Mouse (Mus musculus): Measurements from ENCODE around the gene Gm21969. TPM values are rescaled to one million over a fixed set of nuclear protein-coding genes. Genes with fewer than 3 reads are reported as not detected.

The Gm21969 gene
- total RNA-seq, 2 experiments from 2014 or later = not detected

DNA sequence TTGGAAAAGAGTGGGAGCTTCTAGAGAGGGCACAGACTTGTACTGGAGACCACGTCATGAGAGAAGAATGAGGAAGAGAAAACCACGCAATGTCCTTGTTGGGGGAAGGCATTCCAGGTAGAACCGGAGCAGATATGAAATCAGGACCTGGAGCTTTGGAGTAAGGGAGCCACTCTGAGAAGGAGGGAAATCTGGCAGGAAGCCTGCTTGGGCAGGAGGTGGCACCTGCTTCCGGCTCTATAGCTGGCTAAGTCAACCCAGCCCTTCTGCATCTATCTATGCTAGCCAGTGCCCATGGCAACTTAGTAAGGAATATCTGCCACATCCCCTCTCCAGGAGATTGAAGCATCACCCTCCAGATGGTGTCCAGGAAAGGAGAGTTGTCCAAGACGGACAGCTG lies 103.0 kb downstream of the Gm21969 start:
- no peak for ATAC-seq (replicated peaks; ENCODE audit: low FRiP score, poor library complexity, severe bottlenecking)

DNA sequence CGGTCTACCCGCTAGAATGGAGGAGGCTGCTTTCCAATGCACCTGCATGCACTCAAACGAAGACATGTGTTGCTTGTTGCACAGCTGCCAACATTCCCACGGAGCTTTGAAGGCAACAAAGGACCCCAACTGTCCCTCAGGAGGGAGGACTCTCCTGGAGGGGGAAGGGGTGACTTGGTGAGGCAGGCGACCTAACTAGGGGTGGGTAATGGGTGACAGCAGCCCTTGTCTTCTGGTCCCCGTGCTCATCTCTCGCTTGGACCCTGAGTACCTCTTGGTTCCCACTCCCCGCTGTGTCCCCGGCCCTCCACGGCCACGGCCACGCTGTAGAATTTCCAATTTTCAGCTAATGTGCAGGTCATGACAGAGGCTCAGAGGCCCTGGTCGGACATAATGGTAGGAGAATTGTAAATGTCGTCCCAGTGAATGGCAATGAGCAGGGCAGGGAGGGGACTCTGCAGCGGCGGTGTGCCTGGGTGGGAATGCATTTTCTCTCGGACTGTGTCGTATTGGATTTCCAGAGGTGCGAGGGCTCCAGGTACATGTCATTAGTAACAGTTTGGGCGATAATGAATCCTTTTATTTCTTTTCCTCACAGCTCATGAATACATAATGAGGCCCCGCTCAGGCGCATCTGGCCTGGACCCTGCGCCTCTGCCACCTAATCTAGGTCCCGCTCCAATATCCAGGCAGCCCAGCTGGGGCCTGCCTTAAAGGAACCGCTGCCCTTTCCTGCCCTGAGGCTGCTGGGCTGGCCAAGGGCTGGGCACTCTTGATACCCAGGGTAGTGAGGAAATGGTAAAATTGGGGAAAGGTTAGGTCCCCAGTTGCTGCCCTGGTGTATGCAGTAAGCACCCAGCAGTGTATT lies 107.7 kb downstream of the Gm21969 start:
- no peak for ATAC-seq (replicated peaks; ENCODE audit: low FRiP score, poor library complexity, severe bottlenecking)

Other genes starting within 250 kb of the Gm21969 start
- not detected in 2 replicates for gene Iffo2, start 72.6 kb upstream of the Gm21969 start, total RNA-seq (2015; ENCODE audit: low replicate concordance)
- gene Iffo2, start 72.6 kb upstream of the Gm21969 start, total RNA-seq (2017; ENCODE audit: low replicate concordance) = 0.39 TPM in 1 of 2 replicates, not detected in the other
- gene Aldh4a1, start 19.7 kb downstream of the Gm21969 start, total RNA-seq (2015; ENCODE audit: low replicate concordance) = 1.7 and 1.8 TPM in 2 replicates
- gene Aldh4a1, start 19.7 kb downstream of the Gm21969 start, total RNA-seq (2017; ENCODE audit: low replicate concordance) = 0.30 and 4.7 TPM in 2 replicates
- gene Tas1r2, start 50.4 kb downstream of the Gm21969 start, total RNA-seq (2015; ENCODE audit: low replicate concordance) = not detected in 2 replicates
- gene Tas1r2, start 50.4 kb downstream of the Gm21969 start, total RNA-seq (2017; ENCODE audit: low replicate concordance) = not detected in 2 replicates
- not detected in 2 replicates for gene Pax7, start 230.3 kb downstream of the Gm21969 start, total RNA-seq (2015; ENCODE audit: low replicate concordance)
- gene Pax7, start 230.3 kb downstream of the Gm21969 start, total RNA-seq (2017; ENCODE audit: low replicate concordance) = not detected in 2 replicates